Mouse (Mus musculus) testis, adult 2 months (tissue): ENCODE results near the gene Kif12.

Experiments used
- CTCF ChIP-seq: fragments of 200-500 bp; IDR thresholded peaks from 2 replicates; pipeline ENCODE4 v1.5.1; 2012; ENCODE audit warnings: low read depth, mild to moderate bottlenecking, inconsistent platforms, low read length, moderate library complexity; ENCODE audit not compliant: control insufficient read depth, insufficient read depth, insufficient replicate concordance
- POLR2A ChIP-seq: fragments of 200-500 bp; IDR thresholded peaks from 2 replicates; pipeline ENCODE4 v1.6.1; 2012; ENCODE audit warnings: low read depth, mild to moderate bottlenecking, inconsistent platforms, low read length, moderate library complexity; ENCODE audit not compliant: control insufficient read depth

DNA sequence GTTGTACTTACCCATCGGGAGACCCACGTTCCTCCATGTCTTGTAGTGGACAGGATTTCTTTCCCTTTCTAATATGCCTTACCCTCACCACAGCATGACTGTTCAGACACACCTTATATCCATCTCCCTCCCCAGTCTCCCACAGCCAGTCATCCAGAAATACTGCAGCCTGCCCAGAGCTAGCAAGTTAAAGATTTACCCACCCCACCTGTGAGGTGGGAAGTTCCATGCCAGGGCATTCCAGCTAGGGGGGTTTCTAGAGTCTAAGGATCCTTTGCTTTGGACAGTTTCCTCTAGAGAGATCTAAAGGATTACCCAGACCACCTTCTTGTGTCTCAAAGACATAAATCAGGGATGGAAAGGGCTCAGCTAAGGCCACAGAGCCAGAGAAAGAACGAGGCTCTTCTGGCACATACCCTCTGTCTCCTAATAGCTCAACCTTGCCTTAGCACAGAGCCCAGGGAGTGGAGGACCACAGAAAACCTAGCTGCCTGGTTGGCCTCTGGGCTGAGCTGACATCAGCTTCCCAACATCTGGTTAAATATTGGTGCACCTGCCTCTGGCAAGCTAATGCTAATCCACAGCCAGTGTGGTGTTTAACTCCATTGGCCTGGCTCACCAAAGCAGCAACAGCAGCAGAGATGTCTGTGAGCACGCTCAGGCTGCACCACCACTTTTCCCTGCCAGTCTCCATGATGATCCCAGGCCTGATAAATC is at the start of gene Kif12:
- TF ChIP-seq CTCF (no peak), POLR2A (no peak)
